Mouse (Mus musculus) forebrain, postnatal 0 days (tissue): ENCODE measurements around the gene Arpp21. TPM values are rescaled to one million over a fixed set of nuclear protein-coding genes. Genes with fewer than 3 reads are reported as not detected.

ENCODE experiments used
- ATAC-seq: fragments of 200-750 bp; cut with Nextera tagmentation; 2 replicates; pipeline ENCODE4 v1.8.0; 2017; ENCODE audit warnings: mild to moderate bottlenecking, moderate library complexity
- DNase-seq: peaks from one replicate; pipeline ENCODE4 v3.0.0-alpha.2; 2015
- H3K27ac ChIP-seq: fragments of 300-500 bp; sonication (generic); 2 replicates; pipeline ENCODE4 v1.5.1; 2014; ENCODE audit warnings: low read depth, mild to moderate bottlenecking, antibody characterized with exemption, low read length, moderate library complexity, mixed read lengths
- H3K27me3 ChIP-seq: fragments of 300-500 bp; sonication (generic); 2 replicates; pipeline ENCODE4 v1.6.1; 2014; ENCODE audit warnings: mild to moderate bottlenecking, low read length, mixed read lengths; ENCODE audit not compliant: insufficient read depth
- H3K36me3 ChIP-seq: fragments of 300-500 bp; sonication (generic); 2 replicates; pipeline ENCODE4 v1.6.1; 2014; ENCODE audit warnings: mild to moderate bottlenecking, moderate library complexity; ENCODE audit not compliant: insufficient read depth
- H3K4me1 ChIP-seq: fragments of 300-500 bp; sonication (generic); 2 replicates; pipeline ENCODE4 v1.6.1; 2014; ENCODE audit warnings: antibody characterized with exemption; ENCODE audit not compliant: insufficient read depth
- H3K4me2 ChIP-seq: fragments of 300-500 bp; sonication (generic); 2 replicates; pipeline ENCODE4 v1.6.1; 2014; ENCODE audit warnings: low read depth, mild to moderate bottlenecking, moderate library complexity
- H3K4me3 ChIP-seq: fragments of 300-500 bp; sonication (generic); 2 replicates; pipeline ENCODE4 v1.5.1; 2014; ENCODE audit warnings: low read depth, low read length, mixed read lengths
- H3K9ac ChIP-seq: fragments of 300-500 bp; sonication (generic); 2 replicates; pipeline ENCODE4 v1.6.1; 2014; ENCODE audit warnings: mild to moderate bottlenecking
- H3K9me3 ChIP-seq: fragments of 300-500 bp; sonication (generic); 2 replicates; pipeline ENCODE4 v1.6.1; 2016; ENCODE audit warnings: low read length
- CTCF ChIP-seq: sonication (generic); IDR thresholded peaks from 2 replicates; pipeline ENCODE4 v1.5.1; 2016; ENCODE audit warnings: antibody characterized with exemption, control low read depth, low read depth
- WGBS: fragments of 180-500 bp; shearing (Covaris S2); extraction: QIAGEN DNeasy Blood & Tissue Kit; methylation state at CpG from one replicate; pipeline ENCODE4 v1.1.7; 2014; 5-methylcytosine and 5-hydroxymethylcytosine counted together
- polyA plus RNA-seq: library from polyadenylated mRNA; unstranded; fragments of >200 nt; fragmentation: Nextera tagmentation; extraction: Ambion mirVana; gene quantifications from 2 replicates; pipeline ENCODE4 v1.2.1, GENCODE M21; 2015
- total RNA-seq: library from RNA; depleted of rRNA; stranded (reverse); fragments of >200 nt; gene quantifications from 2 replicates; pipeline ENCODE4 v1.2.3, GENCODE M21; 2014

Gene Arpp21
- total and polyA plus RNA-seq, 2 experiments from 2014 or later: 118 to 151 TPM

DNA sequence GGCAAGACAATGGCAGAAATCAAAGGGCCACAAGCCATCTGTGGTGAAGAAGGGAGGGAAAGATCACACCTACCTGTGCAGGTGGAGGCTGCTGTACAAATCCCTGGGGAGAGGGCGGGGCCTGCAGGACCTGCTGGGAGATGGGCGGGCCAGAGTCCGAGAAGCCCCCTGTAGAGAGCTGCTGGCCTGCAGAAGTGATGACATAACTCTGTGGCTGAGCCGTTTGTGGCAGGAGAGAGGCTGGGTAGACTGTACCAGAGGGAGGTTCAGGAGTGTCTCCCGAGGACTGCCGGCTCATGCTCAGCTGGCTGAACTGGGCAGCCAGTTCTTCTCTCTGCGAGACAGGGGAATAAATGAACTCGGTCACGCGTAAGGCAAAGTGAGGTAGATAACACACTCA, 111.1 kb downstream of the Arpp21 start:
- no peak for TF ChIP-seq CTCF
- no peak for ATAC-seq
- H3K4me1 ChIP-seq: 0 out of 2 replicates have a peak, but pooled peaks cover under 1% of the 10 kb centered on the region
- H3K27ac ChIP-seq: 0 out of 2 replicates have a peak overlapping the region, but pooled peaks have one; percentile 21
- H3K9ac ChIP-seq: no peak overlapping the region
- no peaks in the 10 kb centered on the region for H3K27me3 ChIP-seq
- 35% methylated on average over 10 of the region's 10 CpGs for WGBS
- no peak overlapping the region for H3K4me2 ChIP-seq
- H3K36me3 ChIP-seq: peaks cover 76% of the 10 kb centered on the region
- DNase-seq: no peak
- no peaks in the 10 kb centered on the region for H3K9me3 ChIP-seq
- no peak overlapping the region for H3K4me3 ChIP-seq

DNA sequence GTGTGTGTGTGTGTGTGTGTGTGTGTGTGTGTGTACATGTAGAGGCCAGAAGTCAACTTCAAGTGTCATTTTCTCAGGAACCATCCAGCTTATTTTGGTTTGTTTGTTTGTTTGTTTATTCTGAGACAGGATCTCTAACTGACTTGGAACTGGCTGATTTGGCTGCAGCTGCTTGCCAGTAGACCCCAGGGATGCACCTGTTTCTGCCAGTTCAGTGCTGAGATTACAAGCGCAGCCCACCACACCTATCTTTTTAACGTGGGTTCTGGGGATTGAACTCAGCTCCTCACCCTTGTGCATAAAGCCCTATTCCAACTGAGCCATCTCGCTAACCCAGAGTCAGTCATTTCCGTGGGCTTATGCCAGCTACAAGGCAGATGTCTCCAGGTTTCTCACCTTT, 111.6 kb downstream of the Arpp21 start:
- no peak for TF ChIP-seq CTCF
- Histone ChIP-seq H3K9ac (no peak overlapping the region), H3K27ac (0 out of 2 replicates have a peak overlapping the region, but pooled peaks have one; percentile 21)

DNA sequence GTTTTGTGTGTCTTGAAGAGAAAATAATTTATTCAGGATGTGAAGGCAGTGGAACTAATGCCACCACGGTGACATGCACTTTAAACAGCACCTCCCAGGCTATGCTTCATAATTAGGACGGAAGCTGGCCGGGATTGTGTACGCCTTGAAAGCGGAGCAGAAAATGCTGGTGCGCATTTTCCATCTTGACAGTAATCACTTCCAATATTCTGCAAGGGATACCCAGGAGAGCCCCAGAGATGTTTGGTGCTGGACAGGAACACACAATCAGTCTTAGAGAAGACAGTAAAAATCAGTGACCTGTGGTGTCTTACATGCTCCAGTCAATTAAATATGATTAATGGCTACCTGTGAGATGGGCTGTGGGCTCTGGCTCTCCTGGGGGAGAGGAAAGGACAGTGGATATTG, 112.3 kb downstream of the Arpp21 start:
- H3K36me3 ChIP-seq: peaks cover 78% of the 10 kb centered on the region
- H3K4me3 ChIP-seq: no peak overlapping the region
- H3K27ac ChIP-seq: peak overlapping the region; percentile 46
- no peaks in the 10 kb centered on the region for H3K9me3 ChIP-seq
- ATAC-seq: no peak
- H3K4me1 ChIP-seq: peaks cover 8% of the 10 kb centered on the region
- H3K4me2 ChIP-seq: no peak overlapping the region
- WGBS: 14% methylated on average over 6 of the region's 6 CpGs
- H3K9ac ChIP-seq: no peak overlapping the region
- DNase-seq: no peak
- no peak for TF ChIP-seq CTCF
- H3K27me3 ChIP-seq: no peaks in the 10 kb centered on the region

More for the DNA sequence above, 111.6 kb downstream of the Arpp21 start:
- peaks cover 78% of the 10 kb centered on the region for H3K36me3 ChIP-seq
- ATAC-seq (no peak), DNase-seq (no peak)
- no peaks in the 10 kb centered on the region for H3K27me3 ChIP-seq
- H3K4me2 ChIP-seq: no peak overlapping the region
- H3K4me1 ChIP-seq: peaks cover 4% of the 10 kb centered on the region
- 66% methylated on average over 4 of the region's 4 CpGs for WGBS
- H3K4me3 ChIP-seq: no peak overlapping the region
- no peaks in the 10 kb centered on the region for H3K9me3 ChIP-seq

GRCm38 (mm10) chr9:112119535-112119934, 116.2 kb downstream of the Arpp21 start:
- H3K36me3 ChIP-seq: peaks cover 68% of the 10 kb centered on the region
- ATAC-seq (no peak), DNase-seq (no peak)
- WGBS: 44% methylated on average over 3 of the region's 3 CpGs
- H3K4me2 ChIP-seq: no peak overlapping the region
- H3K27ac ChIP-seq: peak overlapping the region; percentile 71; the same call in 1 of the 2 replicates
- H3K4me1 ChIP-seq: peaks cover 8% of the 10 kb centered on the region
- no peaks in the 10 kb centered on the region for H3K9me3 ChIP-seq
- H3K9ac ChIP-seq: no peak overlapping the region
- no peaks in the 10 kb centered on the region for H3K27me3 ChIP-seq
- TF ChIP-seq CTCF: no peak
- H3K4me3 ChIP-seq: no peak overlapping the region

- ATAC-seq (no peak), DNase-seq (no peak)
- no peak for TF ChIP-seq CTCF
- Histone ChIP-seq H3K9ac (0 out of 2 replicates have a peak overlapping the region, but pooled peaks have one; percentile 4), H3K9me3 (no peaks in the 10 kb centered on the region), H3K4me1 (peaks cover 8% of the 10 kb centered on the region), H3K4me3 (no peak overlapping the region), H3K27ac (peak overlapping the region; percentile 71), H3K27me3 (no peaks in the 10 kb centered on the region), H3K36me3 (peaks cover 63% of the 10 kb centered on the region), H3K4me2 (0 out of 2 replicates have a peak overlapping the region, but pooled peaks have one; percentile 43)
- WGBS: 21% methylated on average over 7 of the region's 7 CpGs
Observed at GRCm38 (mm10) chr9:112119106-112119433, 116.7 kb downstream of the Arpp21 start.

DNA sequence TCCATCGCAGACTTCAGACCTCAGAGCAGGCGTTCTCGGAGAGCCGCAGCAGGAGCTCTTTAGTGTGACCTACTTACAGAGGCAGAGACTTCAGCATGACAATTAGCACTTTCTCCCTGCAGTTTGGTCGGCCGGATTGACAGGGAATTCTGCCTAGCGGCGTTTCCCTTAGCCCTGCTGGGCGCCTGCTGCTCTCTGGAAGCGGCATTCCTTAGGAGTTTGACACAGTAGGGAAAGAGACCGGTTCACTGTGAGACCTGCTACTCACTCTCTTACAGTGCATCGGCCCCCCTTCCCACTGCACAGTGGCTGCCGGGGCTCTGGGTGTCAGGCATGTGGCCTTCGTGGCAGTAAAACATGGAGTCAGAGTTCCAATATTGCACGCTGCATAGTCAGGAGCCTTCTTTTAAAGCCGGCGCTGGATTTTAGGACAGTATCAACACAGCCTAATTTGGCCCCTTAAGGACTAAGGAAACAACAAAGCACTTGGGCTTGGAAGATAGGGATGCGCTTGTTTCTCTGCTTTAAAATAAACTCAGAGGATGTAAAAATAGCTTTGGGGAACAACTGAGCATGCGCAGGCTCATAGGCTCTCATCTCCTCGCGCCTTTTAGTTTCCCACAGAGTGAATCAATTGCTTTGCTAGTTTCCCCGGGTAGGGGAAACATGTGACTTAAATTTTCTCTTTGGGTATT, 117.2 kb downstream of the Arpp21 start:
- no peaks in the 10 kb centered on the region for H3K9me3 ChIP-seq
- WGBS: 3% methylated on average over 22 of the region's 22 CpGs
- peak; percentile 77 for DNase-seq
- peak overlapping the region; percentile 71 for H3K27ac ChIP-seq
- peak overlapping the region; percentile 43 for H3K4me2 ChIP-seq
- peaks cover 8% of the 10 kb centered on the region for H3K4me1 ChIP-seq
- 0 out of 2 replicates have a peak overlapping the region, but pooled peaks have one; percentile 2 for H3K4me3 ChIP-seq
- H3K36me3 ChIP-seq: peaks cover 60% of the 10 kb centered on the region
- ATAC-seq: peak; percentile 77
- no peaks in the 10 kb centered on the region for H3K27me3 ChIP-seq
- no peak for TF ChIP-seq CTCF
- 0 out of 2 replicates have a peak overlapping the region, but pooled peaks have one; percentile 4 for H3K9ac ChIP-seq

- H3K4me1 ChIP-seq: peaks cover 8% of the 10 kb centered on the region
- no peak for TF ChIP-seq CTCF
- DNase-seq: no peak
- H3K9ac ChIP-seq: no peak overlapping the region
- ATAC-seq: peak; percentile 14; the same call in 1 of the 2 replicates
- H3K4me2 ChIP-seq: peak overlapping the region; percentile 43
- WGBS: 17% methylated on average over 15 of the region's 15 CpGs
- no peaks in the 10 kb centered on the region for H3K9me3 ChIP-seq
- H3K36me3 ChIP-seq: peaks cover 59% of the 10 kb centered on the region
- H3K4me3 ChIP-seq: no peak overlapping the region
- no peaks in the 10 kb centered on the region for H3K27me3 ChIP-seq
- H3K27ac ChIP-seq: peak overlapping the region; percentile 71
Observed at GRCm38 (mm10) chr9:112117632-112118410, 117.9 kb downstream of the Arpp21 start.
